Mouse (Mus musculus) lung, postnatal 0 days (tissue): ENCODE results near the gene Plcg1.

ENCODE experiments used
- CTCF ChIP-seq: IDR thresholded peaks from 2 replicates; pipeline ENCODE4 v1.5.1; 2016; ENCODE audit warnings: antibody characterized with exemption, mild to moderate bottlenecking
- EP300 ChIP-seq: IDR thresholded peaks from 2 replicates; pipeline ENCODE4 v1.6.1; 2016; ENCODE audit warnings: antibody characterized with exemption, mild to moderate bottlenecking, control low read depth

GRCm38 (mm10) chr2:160796973-160797372 lies 65.9 kb downstream of the Plcg1 start:
- TF ChIP-seq CTCF (no peak), EP300 (no peak)
